Mouse (Mus musculus) lung, adult 18-20 months (tissue): ENCODE measurements around the gene Spg7.
"Not testable (repeated sequence)": the region's sequence is repeated elsewhere in the genome, so short reads cannot be mapped to it uniquely, and the experiment has no call there.

Experiments used
- DNase-seq, 2 experiments: peaks; one replicate each; pipeline ENCODE4 v3.0.0; 2022; ENCODE audit warnings: mixed read lengths in 2 of 2

Spg7 gene

GRCm38 (mm10) chr8:123041774-123042105 lies 21.0 kb upstream of the Spg7 start:
- DNase-seq: no peak

DNA sequence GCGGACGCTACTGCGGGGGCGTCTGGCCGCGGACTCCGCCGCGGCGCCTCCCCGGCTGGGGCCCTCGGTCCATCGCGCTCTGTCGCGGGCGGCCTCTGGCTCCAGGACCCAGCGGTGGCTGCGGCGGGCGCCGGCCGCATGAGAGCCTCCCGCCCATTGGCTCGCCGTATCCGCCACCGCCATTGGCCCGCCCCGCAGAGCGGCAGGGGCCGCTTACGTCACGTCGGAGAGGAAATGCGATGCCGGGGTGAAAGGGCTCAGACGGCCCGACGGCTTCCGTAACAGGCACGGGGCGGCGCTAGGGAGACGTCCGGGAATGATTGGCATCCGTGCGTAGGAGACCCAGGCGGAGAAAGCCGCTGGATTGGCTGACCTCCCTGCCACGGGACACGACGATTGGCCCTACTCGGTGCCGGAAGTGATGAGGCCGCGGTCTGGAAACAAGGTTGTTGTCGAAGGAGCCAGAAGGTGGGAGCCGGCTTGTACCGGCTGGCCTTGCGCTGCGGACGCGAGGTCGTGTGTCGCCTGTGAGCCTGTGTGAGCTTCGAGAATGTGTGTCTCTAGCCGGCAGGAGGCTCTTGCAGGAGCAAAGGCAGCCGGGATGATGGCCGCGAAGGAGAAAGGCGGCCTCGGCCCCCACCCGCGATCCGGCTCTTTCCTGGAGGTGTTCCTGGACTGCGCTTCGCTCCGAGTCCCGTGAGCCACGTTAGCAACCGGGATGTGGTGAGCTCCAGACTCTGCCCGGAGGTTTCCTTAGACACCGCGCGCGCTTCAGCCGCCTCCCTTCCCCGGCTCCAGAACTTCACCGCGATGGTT lies 20.4 kb upstream of the Spg7 start, which contains the start of gene Ankrd11:
TSS of gene Ankrd11 (minus strand) at position 120 of the 816 bp plus-strand sequence.
- DNase-seq: peak; percentile 100

GRCm38 (mm10) chr8:123042974-123043625 lies 19.6 kb upstream of the Spg7 start:
- DNase-seq: no peak

DNA sequence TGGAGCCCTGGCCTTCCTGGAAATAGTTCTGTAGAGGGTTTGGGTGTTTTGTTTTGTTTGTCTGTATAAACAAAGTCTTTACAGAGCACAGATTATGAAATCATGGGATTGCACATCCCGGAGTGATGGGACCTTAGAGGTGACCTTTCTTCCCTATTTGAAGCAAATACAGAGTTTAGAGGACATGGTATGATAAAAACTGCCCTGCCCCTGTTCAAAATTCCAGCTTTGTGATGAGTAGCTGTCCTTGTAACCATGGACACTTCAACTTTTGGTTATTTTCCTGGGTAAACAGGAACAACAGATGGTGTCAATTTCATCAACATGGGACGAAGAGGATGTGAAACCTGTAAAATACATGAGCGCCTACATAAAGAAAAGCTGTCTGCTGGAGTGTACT lies 18.8 kb upstream of the Spg7 start:
- peak in 1 of 2 experiments; percentile 34 for DNase-seq

GRCm38 (mm10) chr8:123044743-123045425 lies 17.9 kb upstream of the Spg7 start:
- not testable (repeated sequence) for DNase-seq

DNA sequence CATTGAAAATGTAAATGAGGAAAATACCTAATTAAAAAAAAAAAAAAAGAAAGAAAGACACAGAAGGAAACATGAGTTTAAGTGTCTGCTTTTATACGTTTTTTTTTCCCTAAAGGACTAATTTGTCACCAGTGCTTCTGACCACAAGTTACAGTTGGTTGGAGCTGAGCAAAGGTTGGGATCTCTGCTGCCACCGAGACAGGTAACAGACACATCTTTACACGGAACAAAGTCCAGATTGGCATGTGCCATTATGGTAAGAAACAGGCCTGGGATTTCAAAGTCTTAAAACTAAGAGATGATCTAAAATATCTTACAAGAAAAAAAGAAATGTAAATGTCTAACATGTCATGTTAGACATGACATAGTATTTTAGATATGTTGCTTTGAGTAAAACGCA lies 16.0 kb upstream of the Spg7 start:
- DNase-seq: no peak

DNA sequence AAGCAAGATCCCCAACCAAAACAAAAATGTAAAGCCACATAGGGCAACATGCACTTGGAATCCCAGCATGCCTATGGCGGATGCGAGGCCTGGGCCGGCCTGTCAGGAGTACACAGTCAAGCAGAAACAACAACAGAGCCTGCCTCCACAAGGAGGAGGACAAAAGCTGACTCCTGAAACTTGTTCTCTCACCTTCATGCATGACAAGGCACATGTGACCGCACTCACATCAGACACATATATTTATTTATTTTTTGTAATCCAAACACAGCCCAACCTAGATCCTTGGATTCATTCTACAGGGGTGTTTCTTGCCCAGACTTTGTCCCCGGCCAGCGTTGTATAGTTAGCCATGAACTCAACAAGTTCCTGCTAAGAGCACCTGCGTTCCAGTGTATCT lies 14.9 kb upstream of the Spg7 start:
- DNase-seq: no peak

DNA sequence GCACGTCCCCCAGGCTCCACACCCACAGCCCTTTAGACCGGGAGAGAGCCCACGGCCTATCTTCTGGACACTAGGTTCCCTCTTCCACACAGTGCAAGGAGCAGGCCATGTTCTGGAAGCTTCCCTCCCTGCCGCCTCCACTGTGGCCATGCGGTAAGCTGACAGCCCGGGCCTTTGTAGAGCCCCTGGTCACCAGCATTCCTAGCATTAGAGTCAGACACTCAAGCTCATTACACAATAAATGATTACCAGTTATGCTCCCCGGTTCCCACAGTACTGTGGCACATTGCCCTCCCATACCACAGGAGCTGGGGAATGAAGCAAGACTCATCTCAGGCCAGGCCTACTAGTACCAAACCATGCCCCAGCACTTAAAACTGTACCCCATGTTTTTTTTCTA lies 14.3 kb upstream of the Spg7 start:
- DNase-seq: peak; percentile 47 to 61

DNA sequence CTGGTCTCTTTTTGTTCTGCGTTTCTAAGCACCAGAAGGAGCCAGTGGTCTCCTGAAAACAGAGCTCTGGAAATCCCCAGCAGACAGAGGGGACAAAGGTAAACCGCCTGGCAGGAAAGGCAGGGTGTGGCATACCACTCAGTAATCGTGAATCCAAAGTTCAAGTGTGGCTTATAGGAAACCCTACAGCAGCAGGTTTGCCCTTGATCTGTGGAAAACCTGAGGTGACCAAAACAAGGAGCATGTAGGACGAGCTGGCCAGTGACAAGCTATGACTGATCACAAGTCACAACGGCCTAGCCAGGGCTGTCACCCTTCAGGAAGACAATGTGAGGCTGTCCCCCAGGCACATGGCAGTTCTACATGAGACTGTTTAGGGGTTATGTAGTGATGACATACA lies 11.3 kb upstream of the Spg7 start:
- no peak for DNase-seq

DNA sequence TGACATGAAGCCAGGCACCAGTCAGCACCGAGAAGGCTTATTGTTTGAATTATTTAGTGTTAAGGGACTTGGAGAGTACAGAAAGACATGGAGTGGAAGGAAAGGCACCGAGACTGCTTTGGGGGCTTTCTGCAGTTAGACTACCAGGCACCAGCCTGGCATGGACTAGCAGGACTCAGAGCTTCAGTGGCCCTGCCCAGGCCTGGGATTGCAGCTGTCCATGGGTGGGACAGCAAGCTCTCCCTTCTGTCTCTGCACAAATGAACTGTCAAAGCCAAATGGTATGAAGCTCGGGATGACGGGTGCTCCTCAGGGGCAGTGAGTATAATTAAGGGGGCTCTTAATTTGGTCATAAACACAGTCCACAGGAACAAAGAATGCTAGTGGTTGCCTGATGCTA lies 1.3 kb downstream of the Spg7 start:
- DNase-seq: no peak

GRCm38 (mm10) chr8:123064809-123065213 lies 2.1 kb downstream of the Spg7 start:
- DNase-seq: no peak

DNA sequence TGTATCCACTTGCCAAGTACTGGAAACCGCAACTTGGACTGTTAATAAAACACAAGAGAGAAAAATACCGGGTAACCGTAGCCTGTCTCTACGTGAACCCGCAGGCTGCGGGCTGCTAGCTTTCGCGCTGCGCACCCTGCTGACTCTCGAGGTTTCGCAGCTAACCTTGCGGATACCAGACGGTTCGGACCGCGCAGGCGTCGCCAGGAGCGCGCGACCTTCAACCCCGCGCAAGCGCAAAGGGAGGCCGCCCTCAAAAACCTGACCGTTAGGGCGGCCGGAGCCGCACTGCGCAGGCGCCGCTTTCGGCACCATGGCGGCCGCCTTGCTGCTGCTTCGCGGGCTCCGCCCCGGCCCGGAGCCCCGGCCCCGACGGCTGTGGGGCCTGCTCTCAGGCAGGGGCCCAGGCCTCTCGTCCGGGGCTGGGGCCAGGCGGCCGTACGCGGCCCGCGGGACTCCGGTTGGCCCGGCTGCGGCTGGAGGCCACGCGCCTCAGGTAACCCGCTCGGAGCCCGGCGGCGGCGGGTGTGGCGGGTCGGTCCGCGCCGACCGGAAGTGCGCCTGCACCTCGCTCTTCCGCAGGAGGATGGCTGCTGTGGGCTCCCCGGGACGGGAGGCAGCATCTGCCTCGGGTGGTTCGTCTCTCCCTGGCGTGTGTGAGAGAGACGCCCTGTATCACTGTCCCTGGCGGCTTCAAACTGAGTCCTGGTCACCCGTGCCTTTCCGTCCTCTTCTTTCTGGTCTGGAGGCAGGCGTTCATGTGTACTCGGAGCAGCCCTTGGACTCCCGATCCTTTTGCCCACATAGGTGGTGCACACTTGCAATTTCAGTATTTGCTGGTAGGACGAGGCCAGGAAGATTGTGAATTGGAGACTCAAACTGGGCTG lies 2.7 kb downstream of the Spg7 start:
- DNase-seq: peak; percentile 94 to 97

DNA sequence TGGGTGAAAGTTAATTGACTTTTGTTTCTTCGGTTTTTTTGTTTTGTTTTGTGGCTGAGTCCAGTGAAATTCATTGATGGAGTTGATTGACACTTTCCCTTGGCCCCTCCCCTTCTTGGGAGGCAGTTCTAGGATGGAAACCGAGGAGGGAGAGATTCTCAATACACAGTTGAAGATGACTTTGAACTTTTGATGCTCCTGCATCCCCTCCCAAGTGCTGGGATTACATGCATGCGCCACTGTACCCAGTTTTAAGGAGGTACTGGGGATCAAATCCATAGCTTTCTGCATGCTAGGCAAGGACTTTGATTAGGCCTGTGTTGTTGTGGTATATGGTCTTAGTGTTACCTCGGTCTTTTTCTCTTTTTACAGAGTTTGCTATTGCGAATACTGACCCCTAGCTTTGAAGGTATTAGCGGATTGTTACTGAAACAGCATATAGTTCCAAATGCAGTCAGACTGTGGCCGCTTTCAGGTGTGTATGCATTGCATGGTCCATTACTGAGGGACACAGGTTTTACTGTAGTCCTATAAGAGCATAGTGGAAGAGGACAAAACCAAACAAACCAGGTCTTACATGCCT lies 3.5 kb downstream of the Spg7 start:
- DNase-seq: no peak

DNA sequence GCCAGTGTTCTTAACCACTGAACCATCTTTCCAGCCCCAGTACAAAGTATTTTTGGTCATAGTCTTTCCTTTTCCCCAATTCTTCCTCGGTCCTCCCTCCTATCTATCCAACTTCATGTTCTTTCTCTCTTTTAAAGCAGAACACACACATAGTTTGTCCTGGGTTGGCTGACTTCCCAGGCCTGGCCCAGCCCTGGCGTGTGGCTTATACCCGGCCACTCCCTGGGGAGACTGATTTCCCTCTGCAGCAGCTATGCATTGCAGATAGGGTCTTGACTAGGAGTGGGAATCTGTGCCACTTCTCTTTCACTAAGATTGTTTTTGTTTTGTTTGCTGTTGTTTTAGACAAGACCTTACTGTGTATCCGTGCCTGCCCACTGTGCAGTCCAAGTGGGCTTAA lies 8.4 kb downstream of the Spg7 start:
- DNase-seq: peak in 1 of 2 experiments; percentile 7

GRCm38 (mm10) chr8:123077213-123077612 lies 14.5 kb downstream of the Spg7 start:
- no peak for DNase-seq

DNA sequence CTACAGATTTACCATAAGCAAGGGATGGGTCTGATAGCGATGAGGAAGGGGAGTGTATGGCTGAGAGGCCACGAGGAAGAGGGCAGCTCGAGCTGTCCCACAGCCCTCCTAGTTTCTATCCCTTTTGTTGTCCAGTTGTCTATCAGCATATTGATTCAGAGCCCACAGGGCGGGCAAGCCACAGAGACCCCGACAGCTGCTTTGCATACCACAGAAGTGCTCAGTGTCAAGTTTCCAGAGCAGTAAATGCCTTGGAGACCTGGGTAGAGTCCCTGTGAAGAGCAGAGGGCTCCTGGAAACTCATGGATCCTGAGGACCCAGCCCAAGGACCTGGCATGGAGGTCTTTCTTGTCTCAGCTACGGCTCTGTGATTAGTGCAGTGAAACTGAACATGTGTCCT lies 20.3 kb downstream of the Spg7 start:
- DNase-seq: no peak

DNA sequence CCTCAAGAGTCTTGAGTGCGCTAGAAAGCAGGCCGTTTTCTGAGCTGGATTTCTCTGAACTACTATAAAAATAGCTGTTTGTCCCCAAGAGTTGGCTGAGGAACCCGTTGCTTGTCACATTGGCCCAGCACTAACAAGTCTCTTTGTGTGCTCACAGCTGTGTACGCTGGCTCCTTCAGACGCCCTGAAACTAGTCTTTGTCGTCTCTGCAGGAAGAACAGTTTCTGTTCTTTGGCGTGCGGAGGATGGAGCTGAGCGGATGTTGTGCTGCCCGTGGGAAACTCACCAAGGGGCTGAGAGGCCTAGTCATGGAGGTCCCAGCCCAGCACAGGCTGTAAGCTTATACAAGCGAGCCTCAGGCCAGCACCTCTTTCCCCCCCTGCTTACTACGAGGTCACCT lies 20.9 kb downstream of the Spg7 start:
- no peak for DNase-seq

GRCm38 (mm10) chr8:123087289-123087688 lies 24.5 kb downstream of the Spg7 start:
- DNase-seq: no peak

DNA sequence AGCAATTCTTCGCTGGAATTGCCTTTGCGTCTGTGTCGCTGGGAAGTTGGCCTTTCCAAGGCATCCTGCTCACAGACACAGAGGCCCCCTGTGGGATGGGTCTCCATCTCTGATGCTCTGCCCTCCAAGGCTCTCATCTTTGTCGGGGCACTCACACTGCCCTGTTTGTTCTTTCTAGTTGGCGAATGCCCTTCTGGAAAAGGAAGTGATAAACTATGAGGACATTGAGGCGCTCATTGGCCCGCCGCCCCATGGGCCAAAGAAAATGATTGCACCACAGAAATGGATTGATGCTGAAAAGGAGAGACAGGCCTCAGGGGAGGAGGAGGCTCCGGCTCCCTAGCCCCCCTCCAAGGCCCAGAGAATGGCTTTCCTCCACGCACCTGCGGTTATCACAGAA lies 34.5 kb downstream of the Spg7 start:
- no peak for DNase-seq

DNA sequence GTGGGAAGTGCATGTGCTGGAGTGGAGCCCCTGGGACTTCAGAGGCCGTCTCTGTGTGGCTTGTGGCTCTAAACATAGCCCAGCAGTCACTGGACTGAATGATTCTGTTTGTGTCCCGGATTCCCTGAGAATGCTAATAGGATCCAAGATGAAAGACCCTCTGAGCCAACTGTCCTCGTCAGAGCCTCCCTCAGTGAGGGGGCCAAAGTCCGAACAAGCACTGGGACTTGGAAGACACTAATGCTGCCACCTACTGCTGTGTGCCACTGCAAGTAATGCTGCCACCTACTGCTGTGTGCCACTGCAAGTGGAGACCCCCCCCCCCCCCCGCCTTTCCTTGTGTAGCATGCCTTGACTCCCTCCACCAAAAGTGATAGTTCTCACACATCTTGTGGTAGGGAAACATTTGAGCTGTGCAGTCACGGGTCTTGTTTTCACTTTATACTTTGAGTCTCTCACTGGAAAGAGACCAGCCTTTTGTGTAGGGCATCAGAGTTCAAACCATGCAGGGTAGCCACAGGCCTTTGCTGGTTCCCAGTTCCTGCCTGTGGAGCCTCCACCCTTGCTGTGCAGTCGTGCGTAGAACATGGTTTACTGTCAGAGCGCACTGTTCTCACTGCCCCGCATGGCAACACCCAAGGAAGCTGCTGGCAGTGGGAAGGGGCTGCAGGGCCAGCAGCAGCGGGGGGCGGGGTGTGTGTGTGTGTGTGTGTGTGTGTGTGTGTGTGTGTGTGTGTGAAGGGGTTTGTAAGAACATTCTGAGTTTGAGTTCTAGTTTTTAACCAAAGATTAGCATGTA lies 35.2 kb downstream of the Spg7 start:
- peak in 1 of 2 experiments; percentile 42 for DNase-seq

DNA sequence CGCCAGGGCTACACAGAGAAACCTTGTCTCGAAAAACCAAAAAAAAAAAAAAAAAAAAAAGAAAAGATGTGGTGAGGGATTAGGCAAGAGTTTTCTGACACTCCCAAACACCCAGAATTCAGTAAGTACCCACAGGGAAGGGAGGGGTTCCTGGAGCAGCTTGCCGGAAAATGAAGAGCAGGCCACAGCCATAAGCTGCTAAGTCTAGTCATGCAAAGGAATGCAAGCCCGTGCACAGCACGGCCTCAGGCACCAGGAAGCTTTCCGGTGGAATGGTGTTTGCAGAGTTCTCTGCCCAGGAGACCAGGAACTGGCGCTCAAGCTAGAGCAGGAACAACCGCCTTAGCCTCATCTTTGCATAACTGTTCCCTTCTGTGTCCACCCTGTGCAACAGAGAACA lies 37.5 kb downstream of the Spg7 start:
- peak; percentile 15 to 32 for DNase-seq

DNA sequence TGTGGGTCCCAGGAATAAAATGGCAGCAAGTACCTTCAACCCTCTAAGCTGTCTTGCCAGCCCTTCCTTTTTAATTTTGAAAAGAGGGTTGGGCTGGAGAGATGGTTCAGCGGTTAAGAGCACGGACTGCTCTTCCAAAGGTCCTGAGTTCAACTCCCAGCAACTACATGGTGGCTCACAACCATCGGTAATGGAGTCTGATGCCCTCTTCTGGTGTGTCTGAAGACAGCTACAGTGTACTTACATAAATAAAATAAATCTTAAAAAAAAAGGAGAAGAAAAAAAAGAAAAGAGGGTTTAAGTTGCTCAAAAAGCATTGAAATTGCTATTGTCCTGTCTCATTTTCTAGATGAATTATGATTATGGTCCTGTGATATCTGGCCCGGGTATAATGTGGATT lies 38.5 kb downstream of the Spg7 start:
- no peak for DNase-seq
